Mouse (Mus musculus) forebrain, embryonic 11.5 days (tissue): ENCODE measurements at regions not wholly inside any gene's neighbourhood (a gene's known extent, or its start where the extent isn't known, plus 50 kb on each side); places are given as distances from the start of the nearest gene placed in this dataset.
A peak's percentile ranks its signal among the peaks of the same experiment; 100 is the strongest.

ENCODE experiments used
- ATAC-seq: fragments of 200-750 bp; cut with Nextera tagmentation; replicated peaks from 2 replicates; pipeline ENCODE4 v1.8.0; 2017; ENCODE audit warnings: moderate TSS enrichment; ENCODE audit not compliant: low FRiP score
- DNase-seq: peaks from one replicate; pipeline ENCODE4 v3.0.0-alpha.2; 2017; ENCODE audit warnings: low spot score
- H3K27ac ChIP-seq: fragments of 300-500 bp; sonication (generic); 2 replicates; pipeline ENCODE4 v1.5.1; 2014; ENCODE audit warnings: low read depth, low read length
- H3K27me3 ChIP-seq: fragments of 300-500 bp; sonication (generic); 2 replicates; pipeline ENCODE4 v1.6.1; 2014; ENCODE audit warnings: mild to moderate bottlenecking, low read length, mixed read lengths; ENCODE audit not compliant: control insufficient read depth, insufficient read depth
- H3K36me3 ChIP-seq: fragments of 300-500 bp; sonication (generic); 2 replicates; pipeline ENCODE4 v1.6.1; 2014; ENCODE audit warnings: mild to moderate bottlenecking, low read length, moderate library complexity, mixed read lengths; ENCODE audit not compliant: control insufficient read depth, insufficient read depth
- H3K4me1 ChIP-seq: fragments of 300-500 bp; sonication (generic); replicated peaks from 2 replicates; pipeline ENCODE4 v1.6.1; 2014; ENCODE audit warnings: low read length, mixed read lengths; ENCODE audit not compliant: control insufficient read depth, insufficient read depth
- H3K4me2 ChIP-seq: fragments of 300-500 bp; sonication (generic); 2 replicates; pipeline ENCODE4 v1.6.1; 2014; ENCODE audit warnings: low read depth, mild to moderate bottlenecking, low read length, moderate library complexity, mixed read lengths; ENCODE audit not compliant: severe bottlenecking
- H3K4me3 ChIP-seq: fragments of 300-500 bp; sonication (generic); 2 replicates; pipeline ENCODE4 v1.5.1; 2014; ENCODE audit warnings: low read depth, low read length
- H3K9ac ChIP-seq: fragments of 300-500 bp; sonication (generic); 2 replicates; pipeline ENCODE4 v1.6.1; 2014; ENCODE audit warnings: low read length
- H3K9me3 ChIP-seq: fragments of 300-500 bp; sonication (generic); 2 replicates; pipeline ENCODE4 v1.6.1; 2016; ENCODE audit warnings: low read length, mixed read lengths; ENCODE audit not compliant: control insufficient read depth
- WGBS: fragments of 180-500 bp; shearing (Covaris S2); extraction: QIAGEN DNeasy Blood & Tissue Kit; methylation state at CpG from one replicate; pipeline ENCODE4 v1.1.7; 2014; 5-methylcytosine and 5-hydroxymethylcytosine counted together

- H3K27ac ChIP-seq = no peak overlapping the region
- no peak overlapping the region for H3K9ac ChIP-seq
- no peaks in the 10 kb centered on the region for H3K4me1 ChIP-seq
- no peak overlapping the region for H3K4me3 ChIP-seq
- no peaks in the 10 kb centered on the region for H3K27me3 ChIP-seq
- no peak overlapping the region for H3K4me2 ChIP-seq
- no peaks in the 10 kb centered on the region for H3K36me3 ChIP-seq
- ATAC-seq (no peak), DNase-seq (no peak)
- 81% methylated on average over 6 of the region's 6 CpGs for WGBS
- H3K9me3 ChIP-seq = no peaks in the 10 kb centered on the region
These were observed 132.6 kb downstream of the Fzd1 start for GRCm38 (mm10) chr5:4625206-4625605.

GRCm38 (mm10) chr5:4623625-4624024 lies 134.2 kb downstream of the Fzd1 start:
- WGBS = 46% methylated on average over 4 of the region's 4 CpGs
- H3K36me3 ChIP-seq = no peaks in the 10 kb centered on the region
- H3K27me3 ChIP-seq = no peaks in the 10 kb centered on the region
- no peak overlapping the region for H3K4me3 ChIP-seq
- no peak overlapping the region for H3K9ac ChIP-seq
- DNase-seq (peak; percentile 49), ATAC-seq (peak; percentile 78)
- no peak overlapping the region for H3K27ac ChIP-seq
- H3K4me1 ChIP-seq = no peaks in the 10 kb centered on the region
- no peaks in the 10 kb centered on the region for H3K9me3 ChIP-seq
- no peak overlapping the region for H3K4me2 ChIP-seq

DNA sequence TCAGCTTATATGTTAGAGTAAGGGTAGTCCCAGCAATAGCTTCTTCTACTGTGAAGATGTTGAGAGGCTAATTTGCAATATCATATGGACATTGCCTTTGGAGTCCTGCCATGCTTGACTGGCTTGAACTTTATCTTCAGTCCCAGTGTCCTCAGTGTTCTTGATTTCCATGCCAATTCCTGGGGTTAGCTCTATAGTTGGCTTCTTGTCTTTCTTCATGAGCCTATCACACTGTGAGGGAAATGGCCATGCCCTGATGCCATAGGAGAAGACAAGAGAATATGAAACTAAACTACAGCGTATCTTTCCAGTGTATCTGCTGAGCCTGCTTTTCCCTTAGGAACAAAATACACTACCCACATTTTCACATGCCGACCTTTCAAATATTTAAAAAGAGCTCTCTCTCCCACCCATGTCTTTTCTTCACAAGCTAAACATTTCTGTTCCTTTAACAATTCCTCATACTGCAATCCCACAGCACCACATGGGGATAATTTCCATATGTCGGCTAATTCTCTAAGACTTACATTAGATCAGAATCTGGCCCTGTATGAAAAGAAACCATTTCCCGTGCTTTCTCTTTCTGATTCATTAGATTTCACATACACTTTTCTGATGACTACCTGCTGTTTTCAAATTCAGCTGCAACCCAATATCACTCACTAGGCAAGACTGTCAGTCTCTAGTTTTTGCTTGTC lies 137.2 kb downstream of the Fzd1 start:
- H3K9me3 ChIP-seq = no peaks in the 10 kb centered on the region
- ATAC-seq = no peak

DNA sequence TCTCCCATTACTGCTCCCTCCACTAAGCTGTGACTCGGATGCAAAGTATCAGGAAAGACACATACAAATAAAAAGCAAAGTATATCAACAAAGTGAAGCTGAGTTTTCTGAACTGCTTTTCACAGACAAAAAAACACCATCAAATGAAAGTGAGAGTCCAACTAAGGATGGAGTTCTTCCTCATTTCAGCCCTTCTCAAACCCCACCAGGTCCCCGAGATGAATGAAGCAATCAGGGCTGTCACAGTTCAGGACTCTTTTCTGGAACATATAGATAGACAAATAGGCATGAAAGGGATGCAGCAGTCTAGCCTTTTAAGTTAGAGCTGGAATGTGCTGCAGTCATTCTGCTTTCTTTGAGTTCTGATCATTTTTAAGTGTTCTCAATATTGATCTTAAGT lies 142.6 kb downstream of the Fzd1 start:
- ATAC-seq (no peak), DNase-seq (no peak)
- Histone ChIP-seq H3K4me3 (no peak overlapping the region), H3K9me3 (no peaks in the 10 kb centered on the region), H3K4me2 (no peak overlapping the region), H3K9ac (no peak overlapping the region), H3K36me3 (no peaks in the 10 kb centered on the region), H3K27ac (no peak overlapping the region), H3K27me3 (no peaks in the 10 kb centered on the region), H3K4me1 (no peaks in the 10 kb centered on the region)
- 84% methylated on average over 2 of the region's 2 CpGs for WGBS

More for the DNA sequence above, 137.2 kb downstream of the Fzd1 start:
- Histone ChIP-seq H3K4me2 (no peak overlapping the region), H3K4me1 (no peaks in the 10 kb centered on the region), H3K4me3 (no peak overlapping the region), H3K27ac (no peak overlapping the region), H3K36me3 (no peaks in the 10 kb centered on the region), H3K9ac (no peak overlapping the region), H3K27me3 (no peaks in the 10 kb centered on the region)
- DNase-seq = no peak
- whole genome bisulfite sequencing = 86% methylated on average over 4 of the region's 4 CpGs

- 87% methylated on average over 3 of the region's 3 CpGs for WGBS
- H3K27ac ChIP-seq = no peak overlapping the region
- no peak for ATAC-seq
- DNase-seq = no peak
- H3K9ac ChIP-seq = no peak overlapping the region
- no peaks in the 10 kb centered on the region for H3K27me3 ChIP-seq
- no peak overlapping the region for H3K4me3 ChIP-seq
- H3K4me1 ChIP-seq = no peaks in the 10 kb centered on the region
- H3K4me2 ChIP-seq = no peak overlapping the region
- H3K9me3 ChIP-seq = no peaks in the 10 kb centered on the region
- H3K36me3 ChIP-seq = no peaks in the 10 kb centered on the region
These were observed 160.4 kb downstream of the Fzd1 start for GRCm38 (mm10) chr5:4597471-4597870.

DNA sequence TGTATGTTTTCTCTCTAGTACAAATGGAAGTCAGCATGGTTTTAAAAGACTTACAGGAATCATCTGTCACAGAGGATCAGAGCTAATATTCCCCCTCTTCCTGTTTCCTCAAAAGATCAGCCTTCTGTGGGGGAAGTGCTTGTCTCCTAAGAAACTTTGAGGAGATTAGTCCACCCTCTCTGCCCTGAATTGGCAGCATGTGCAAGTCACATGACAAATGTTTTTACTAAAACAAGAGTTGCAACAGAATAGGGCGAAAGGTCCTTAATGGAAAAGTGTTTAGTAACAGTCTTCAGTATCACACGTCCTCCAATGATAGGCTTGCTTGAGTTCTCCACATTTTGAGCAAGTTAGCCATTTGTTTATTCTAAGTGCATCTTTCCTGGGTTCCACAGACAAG lies 162.8 kb downstream of the Fzd1 start:
- no peaks in the 10 kb centered on the region for H3K27me3 ChIP-seq
- H3K4me3 ChIP-seq = no peak overlapping the region
- no peaks in the 10 kb centered on the region for H3K9me3 ChIP-seq
- H3K27ac ChIP-seq = no peak overlapping the region
- H3K9ac ChIP-seq = no peak overlapping the region
- H3K4me2 ChIP-seq = no peak overlapping the region
- DNase-seq (no peak), ATAC-seq (no peak)
- H3K4me1 ChIP-seq = no peaks in the 10 kb centered on the region
- no peaks in the 10 kb centered on the region for H3K36me3 ChIP-seq
- 82% methylated on average over 2 of the region's 2 CpGs for WGBS

- H3K36me3 ChIP-seq = no peaks in the 10 kb centered on the region
- no peaks in the 10 kb centered on the region for H3K9me3 ChIP-seq
- ATAC-seq (no peak), DNase-seq (no peak)
- 85% methylated on average over 2 of the region's 2 CpGs for WGBS
- H3K27ac ChIP-seq = no peak overlapping the region
- H3K4me2 ChIP-seq = no peak overlapping the region
- no peak overlapping the region for H3K9ac ChIP-seq
- no peaks in the 10 kb centered on the region for H3K27me3 ChIP-seq
- H3K4me1 ChIP-seq = no peaks in the 10 kb centered on the region
- H3K4me3 ChIP-seq = no peak overlapping the region
These were observed 163.3 kb downstream of the Fzd1 start for GRCm38 (mm10) chr5:4594562-4594961.

DNA sequence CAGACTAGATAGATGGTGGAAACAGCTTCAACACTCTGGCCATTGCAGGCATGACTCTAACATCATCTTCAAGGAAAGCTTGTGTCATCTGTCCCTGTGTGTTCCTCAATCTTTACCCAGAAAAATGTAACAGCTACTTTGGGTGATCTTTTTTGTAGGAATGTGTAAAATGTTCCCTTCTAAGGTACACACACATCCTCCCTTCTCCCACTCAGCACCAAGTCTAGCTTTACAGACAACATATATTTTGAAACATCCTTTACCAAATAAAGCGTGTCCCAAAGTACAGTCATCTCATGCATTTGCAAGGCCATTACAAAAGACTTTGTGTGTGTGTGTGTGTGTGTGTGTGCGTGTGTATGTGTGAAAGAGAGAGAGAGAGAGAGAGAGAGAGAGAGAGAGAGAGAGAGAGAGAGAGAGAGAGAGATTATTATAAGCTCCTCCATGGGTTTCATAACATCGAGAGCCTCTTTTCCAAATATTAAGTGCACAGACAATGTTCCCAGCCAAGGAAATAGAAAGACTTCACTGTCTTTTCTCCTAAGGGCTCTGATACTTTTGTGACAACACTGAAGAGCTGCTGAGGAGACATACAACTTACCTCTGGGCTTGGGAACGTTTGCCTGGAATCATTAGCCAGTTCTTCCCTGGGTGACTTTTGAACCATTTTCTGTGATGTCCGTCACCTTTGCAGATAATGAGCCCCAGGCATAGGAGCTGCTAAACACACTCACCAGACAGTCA lies 164.0 kb downstream of the Fzd1 start:
- DNase-seq = no peak
- Histone ChIP-seq H3K4me3 (no peak overlapping the region), H3K4me2 (no peak overlapping the region), H3K9me3 (no peaks in the 10 kb centered on the region), H3K9ac (no peak overlapping the region), H3K36me3 (no peaks in the 10 kb centered on the region), H3K27ac (no peak overlapping the region), H3K27me3 (no peaks in the 10 kb centered on the region), H3K4me1 (no peaks in the 10 kb centered on the region)
- ATAC-seq = no peak
- WGBS = 76% methylated on average over 5 of the region's 5 CpGs

GRCm38 (mm10) chr5:4591721-4592120 lies 166.1 kb downstream of the Fzd1 start:
- ATAC-seq = no peak
- Histone ChIP-seq H3K4me3 (no peak overlapping the region), H3K4me1 (no peaks in the 10 kb centered on the region), H3K4me2 (no peak overlapping the region), H3K9ac (no peak overlapping the region), H3K36me3 (no peaks in the 10 kb centered on the region), H3K9me3 (no peaks in the 10 kb centered on the region), H3K27me3 (no peaks in the 10 kb centered on the region), H3K27ac (no peak overlapping the region)
- DNase-seq = no peak
- whole genome bisulfite sequencing = 83% methylated on average over 1 of the region's 1 CpGs
